ENCODE assay signal across 14 mouse cellular contexts in genomic region chr17:12737934-12738333, GRCm38 (mm10). TPM values are rescaled to one million over a fixed set of nuclear protein-coding genes. Genes with fewer than 3 reads are reported as not detected.
DNase-seq lines count a peak whose midpoint lies in the region; ATAC-seq lines count a peak whose summit lies in the region.
"Had no signal": no experiment of that assay in that cellular context is flagged by ENCODE, and none has a peak within 500 bp of the region (broad histone marks: within the 10 kb centered on the region; RNA-seq: fewer than 3 reads in every experiment).

No protein-coding gene starts in this region.

- H3K4me2 ChIP-seq in kidney, embryonic 16.5 days (replicated peaks; ENCODE audit: low read depth, low read length) = no peak overlapping the region
- H3K4me2 ChIP-seq: embryonic facial prominence, embryonic 13.5 days had no signal

- no peak for ATAC-seq in kidney, embryonic 16.5 days (ENCODE audit: low FRiP score, low TSS enrichment)

- peaks cover 40% of the 10 kb centered on the region for H3K4me1 ChIP-seq in kidney, embryonic 16.5 days (ENCODE audit: insufficient read depth, low read length)

- no peaks in the 10 kb centered on the region for H3K27me3 ChIP-seq in kidney, embryonic 16.5 days (ENCODE audit: insufficient read depth, low read length)
- H3K27me3 ChIP-seq: embryonic facial prominence, embryonic 13.5 days had no signal

- peak overlapping the region; percentile 8; the same call in 1 of the 2 replicates for H3K27ac ChIP-seq in kidney, embryonic 16.5 days (ENCODE audit: low read length)
- H3K27ac ChIP-seq: embryonic facial prominence, embryonic 13.5 days had no signal

- WGBS in kidney, embryonic 16.5 days = 35% methylated on average over 1 of the region's 1 CpGs

- no peak for DNase-seq in kidney, postnatal 4 days
- peak; percentile 68 for DNase-seq in 3T3-L1 (ENCODE audit: low read depth, low spot score)
- peak; percentile 66 for DNase-seq in NIH3T3 (ENCODE audit: low read depth)
- DNase-seq in heart, postnatal 4 days = peak; percentile 50
- no peak for DNase-seq in adrenal gland, adult 8-10 months
- no peak for DNase-seq in embryo, embryonic 9.5 days (ENCODE audit: extremely low spot score)
- DNase-seq in thymus, postnatal 4 days = no peak
- DNase-seq: cerebellum, adult 18-20 months; gastrocnemius, postnatal 36 days; kidney, adult 9 months; liver; thymus, postnatal 14 days had no signal

- peaks cover 43% of the 10 kb centered on the region for H3K36me3 ChIP-seq in kidney, embryonic 16.5 days (ENCODE audit: insufficient read depth, low read length)

- H3K4me3 ChIP-seq in kidney, embryonic 16.5 days (ENCODE audit: low read length) = no peak overlapping the region
- H3K4me3 ChIP-seq: embryonic facial prominence, embryonic 13.5 days had no signal

- H3K9ac ChIP-seq in kidney, embryonic 16.5 days (replicated peaks; ENCODE audit: low read length) = 0 out of 2 replicates have a peak overlapping the region, but pooled peaks have one; percentile 13
- H3K9ac ChIP-seq: embryonic facial prominence, embryonic 13.5 days had no signal

- peaks cover 22% of the 10 kb centered on the region for H3K9me3 ChIP-seq in kidney, embryonic 16.5 days (ENCODE audit: low read length)

RNA-seq across cellular contexts. Expression of gene Igf2r, which starts 31.5 kb away (rescaled TPM):
- polyA plus RNA-seq in kidney, embryonic 16.5 days (2015; fragmentation: Nextera tagmentation; extraction: Ambion mirVana) = 32.1 and 33.6 TPM in 2 replicates
- total RNA-seq in heart, postnatal 4 days (2021) = 100 to 1,000 TPM; 318 TPM
- total RNA-seq in adrenal gland, adult 8-10 months (2022) = 10 to 100 TPM; 75.7 to 93.3 (median 83.9) TPM

Comparison
In these comparisons a context has a peak if more than half of its experiments do, and no peak if none do; other contexts are left out.
1. DNase-seq: peak in 3T3-L1 (single experiment), NIH3T3 (single experiment) and heart, postnatal 4 days (single experiment); none in kidney, postnatal 4 days (0 of 2), adrenal gland, adult 8-10 months (single experiment), embryo, embryonic 9.5 days (single experiment) and thymus, postnatal 4 days (single experiment).